Mouse (Mus musculus): ENCODE results near the gene Ick. TPM values are rescaled to one million over a fixed set of nuclear protein-coding genes. Genes with fewer than 3 reads are reported as not detected.
"Not testable (repeated sequence)": the region's sequence is repeated elsewhere in the genome, so short reads cannot be mapped to it uniquely, and the experiment has no call there.

Ick gene
- polyA plus RNA-seq (2016; fragmentation: Nextera tagmentation; extraction: Ambion mirVana), result 7.0 and 7.4 TPM in 2 replicates

GRCm38 (mm10) chr9:78108796-78109239 lies at the start of gene Ick, which contains the start of gene Fbxo9:
Gene Ick (plus strand): TSS chr9:78109192.
Gene Fbxo9 (minus strand): TSS chr9:78109065.
- peak within 1 kb of the TSS; percentile 97 for H3K4me3 ChIP-seq
- H3K9me3 ChIP-seq (replicated peaks), result no peaks in the 10 kb centered on the region
- peak within 1 kb of the TSS; percentile 90 for H3K4me2 ChIP-seq
- under 1% methylated on average over 20 of the region's 20 CpGs for WGBS (ENCODE audit: insufficient replicate concordance)
- peaks cover 16% of the 10 kb centered on the region for H3K36me3 ChIP-seq
- peak within 1 kb of the TSS; percentile 99 for H3K9ac ChIP-seq
- H3K27me3 ChIP-seq (replicated peaks), result no peaks in the 10 kb centered on the region
- H3K4me1 ChIP-seq, result peaks cover 54% of the 10 kb centered on the region
- peak; percentile 83 for ATAC-seq
- peak within 1 kb of the TSS; percentile 99 for H3K27ac ChIP-seq

GRCm38 (mm10) chr9:78059525-78060120 lies 49.4 kb upstream of the Ick start:
- H3K4me3 ChIP-seq, result no peak overlapping the region

GRCm38 (mm10) chr9:78062392-78062791 lies 46.6 kb upstream of the Ick start:
- Histone ChIP-seq H3K9ac (no peak overlapping the region), H3K4me2 (no peak overlapping the region), H3K36me3 (no peaks in the 10 kb centered on the region), H3K4me1 (peaks cover 13% of the 10 kb centered on the region), H3K27me3 (replicated peaks) (no peaks in the 10 kb centered on the region), H3K9me3 (replicated peaks) (no peaks in the 10 kb centered on the region), H3K27ac (no peak overlapping the region), H3K4me3 (no peak overlapping the region)
- no peak for ATAC-seq
- WGBS (ENCODE audit: insufficient replicate concordance), result 71% methylated on average over 9 of the region's 9 CpGs

More at GRCm38 (mm10) chr9:78059525-78060120, 49.4 kb upstream of the Ick start:
- peaks cover 21% of the 10 kb centered on the region for H3K4me1 ChIP-seq
- H3K9ac ChIP-seq, result no peak overlapping the region
- 65% methylated on average over 16 of the region's 16 CpGs for WGBS (ENCODE audit: insufficient replicate concordance)
- H3K36me3 ChIP-seq, result no peaks in the 10 kb centered on the region
- ATAC-seq, result peak; percentile 83
- H3K4me2 ChIP-seq, result peak overlapping the region; percentile 38
- 0 out of 2 replicates have a peak overlapping the region, but pooled peaks have one; percentile 15 for H3K27ac ChIP-seq
- H3K9me3 ChIP-seq (replicated peaks), result no peaks in the 10 kb centered on the region
- no peaks in the 10 kb centered on the region for H3K27me3 ChIP-seq (replicated peaks)

GRCm38 (mm10) chr9:78064121-78064520 lies 44.9 kb upstream of the Ick start:
- WGBS (ENCODE audit: insufficient replicate concordance), result 67% methylated on average over 10 of the region's 10 CpGs
- H3K4me1 ChIP-seq, result peaks cover 7% of the 10 kb centered on the region
- H3K4me2 ChIP-seq, result no peak overlapping the region
- H3K9ac ChIP-seq, result no peak overlapping the region
- ATAC-seq, result no peak
- no peak overlapping the region for H3K27ac ChIP-seq
- H3K27me3 ChIP-seq (replicated peaks), result no peaks in the 10 kb centered on the region
- no peaks in the 10 kb centered on the region for H3K36me3 ChIP-seq
- H3K9me3 ChIP-seq (replicated peaks), result no peaks in the 10 kb centered on the region
- H3K4me3 ChIP-seq, result no peak overlapping the region

- no peak overlapping the region for H3K4me2 ChIP-seq
- no peak for ATAC-seq
- no peaks in the 10 kb centered on the region for H3K4me1 ChIP-seq
- no peaks in the 10 kb centered on the region for H3K9me3 ChIP-seq (replicated peaks)
- no peaks in the 10 kb centered on the region for H3K36me3 ChIP-seq
- H3K27me3 ChIP-seq (replicated peaks), result no peaks in the 10 kb centered on the region
- no peak overlapping the region for H3K4me3 ChIP-seq
- no peak overlapping the region for H3K9ac ChIP-seq
- H3K27ac ChIP-seq, result no peak overlapping the region
- WGBS (ENCODE audit: insufficient replicate concordance), result 67% methylated on average over 5 of the region's 5 CpGs
These were observed 38.5 kb upstream of the Ick start for GRCm38 (mm10) chr9:78070496-78070895.

- Histone ChIP-seq H3K9me3 (replicated peaks) (no peaks in the 10 kb centered on the region), H3K4me1 (no peaks in the 10 kb centered on the region), H3K27ac (no peak overlapping the region), H3K36me3 (no peaks in the 10 kb centered on the region), H3K4me3 (no peak overlapping the region), H3K27me3 (replicated peaks) (no peaks in the 10 kb centered on the region), H3K4me2 (no peak overlapping the region), H3K9ac (no peak overlapping the region)
- ATAC-seq, result no peak
- 60% methylated on average over 4 of the region's 4 CpGs for WGBS (ENCODE audit: insufficient replicate concordance)
These were observed 37.4 kb upstream of the Ick start for GRCm38 (mm10) chr9:78071626-78072025.

GRCm38 (mm10) chr9:78073291-78073690 lies 35.7 kb upstream of the Ick start:
- not testable (repeated sequence) for H3K4me3 ChIP-seq; H3K9ac ChIP-seq; ATAC-seq; H3K36me3 ChIP-seq; H3K27me3 ChIP-seq (replicated peaks); H3K4me1 ChIP-seq; H3K27ac ChIP-seq; H3K4me2 ChIP-seq; H3K9me3 ChIP-seq (replicated peaks)
- 74% methylated on average over 3 of the region's 3 CpGs for WGBS (ENCODE audit: insufficient replicate concordance)

GRCm38 (mm10) chr9:78073713-78074340 lies 35.2 kb upstream of the Ick start:
- Histone ChIP-seq H3K4me2 (no peak overlapping the region), H3K9ac (no peak overlapping the region), H3K27ac (no peak overlapping the region), H3K36me3 (no peaks in the 10 kb centered on the region), H3K4me1 (no peaks in the 10 kb centered on the region), H3K9me3 (replicated peaks) (no peaks in the 10 kb centered on the region), H3K27me3 (replicated peaks) (no peaks in the 10 kb centered on the region), H3K4me3 (no peak overlapping the region)
- WGBS (ENCODE audit: insufficient replicate concordance), result 77% methylated on average over 13 of the region's 13 CpGs
- ATAC-seq, result no peak

- H3K4me1 ChIP-seq, result no peaks in the 10 kb centered on the region
- H3K4me3 ChIP-seq, result no peak overlapping the region
- peaks cover 3% of the 10 kb centered on the region; the same call in 1 of the 2 replicates for H3K36me3 ChIP-seq
- no peak overlapping the region for H3K9ac ChIP-seq
- no peak for ATAC-seq
- H3K27ac ChIP-seq, result no peak overlapping the region
- H3K27me3 ChIP-seq (replicated peaks), result no peaks in the 10 kb centered on the region
- no peak overlapping the region for H3K4me2 ChIP-seq
- H3K9me3 ChIP-seq (replicated peaks), result no peaks in the 10 kb centered on the region
- WGBS (ENCODE audit: insufficient replicate concordance), result 67% methylated on average over 3 of the region's 3 CpGs
These were observed 33.7 kb upstream of the Ick start for GRCm38 (mm10) chr9:78075256-78075655.

- WGBS (ENCODE audit: insufficient replicate concordance), result 35% methylated on average over 2 of the region's 2 CpGs
- no peak for ATAC-seq
- H3K9me3 ChIP-seq (replicated peaks), result no peaks in the 10 kb centered on the region
These were observed 30.8 kb upstream of the Ick start for GRCm38 (mm10) chr9:78078240-78078639.

GRCm38 (mm10) chr9:78081835-78082234 lies 27.2 kb upstream of the Ick start:
- no peak for ATAC-seq
- no peaks in the 10 kb centered on the region for H3K9me3 ChIP-seq (replicated peaks)
- WGBS (ENCODE audit: insufficient replicate concordance), result 82% methylated on average over 7 of the region's 7 CpGs
- no peaks in the 10 kb centered on the region for H3K4me1 ChIP-seq
- H3K27ac ChIP-seq, result no peak overlapping the region
- H3K9ac ChIP-seq, result no peak overlapping the region
- no peak overlapping the region for H3K4me2 ChIP-seq
- peaks cover 62% of the 10 kb centered on the region for H3K36me3 ChIP-seq
- H3K4me3 ChIP-seq, result no peak overlapping the region
- no peaks in the 10 kb centered on the region for H3K27me3 ChIP-seq (replicated peaks)

More at GRCm38 (mm10) chr9:78078240-78078639, 30.8 kb upstream of the Ick start:
- Histone ChIP-seq H3K4me3 (no peak overlapping the region), H3K36me3 (peaks cover 26% of the 10 kb centered on the region), H3K27ac (no peak overlapping the region), H3K4me2 (no peak overlapping the region), H3K4me1 (no peaks in the 10 kb centered on the region), H3K27me3 (replicated peaks) (no peaks in the 10 kb centered on the region), H3K9ac (no peak overlapping the region)

- WGBS (ENCODE audit: insufficient replicate concordance), result 85% methylated on average over 4 of the region's 4 CpGs
- Histone ChIP-seq H3K4me3 (no peak overlapping the region), H3K4me2 (no peak overlapping the region), H3K36me3 (peaks cover 87% of the 10 kb centered on the region), H3K9me3 (replicated peaks) (no peaks in the 10 kb centered on the region), H3K27me3 (replicated peaks) (no peaks in the 10 kb centered on the region), H3K4me1 (no peaks in the 10 kb centered on the region), H3K9ac (no peak overlapping the region), H3K27ac (no peak overlapping the region)
- ATAC-seq, result no peak
These were observed 24.7 kb upstream of the Ick start for GRCm38 (mm10) chr9:78084341-78084740.

Data from liver, embryonic 12.5 days (tissue).